Mouse (Mus musculus) retina, postnatal 1 day (tissue): ENCODE measurements at regions not wholly inside any gene's neighbourhood (a gene's known extent, or its start where the extent isn't known, plus 50 kb on each side); places are given as distances from the start of the nearest gene placed in this dataset.

Experiments
- DNase-seq: peaks from one replicate; pipeline ENCODE4 v3.0.0-alpha.2; 2012

DNA sequence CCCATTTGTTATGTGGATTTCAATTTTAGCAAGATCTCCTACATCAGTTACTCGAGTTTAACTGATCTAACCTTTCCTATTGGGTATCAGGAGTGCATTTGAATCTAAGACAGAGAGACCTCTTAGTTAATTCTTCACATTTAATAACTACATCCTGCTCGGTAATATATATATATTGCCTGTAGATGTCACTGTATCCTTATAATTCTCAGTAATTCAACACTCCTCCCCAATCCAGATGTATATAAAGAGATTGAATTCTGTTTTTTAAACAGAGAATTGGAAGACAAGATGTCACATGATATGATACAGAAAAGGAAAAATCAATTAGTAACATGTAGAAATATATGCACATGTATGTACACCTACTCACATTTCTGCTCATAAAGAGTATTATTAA is 133.3 kb upstream of the Mageb4 start:
- DNase-seq, result peak; percentile 0
